Mouse (Mus musculus) midbrain, postnatal 0 days (tissue): ENCODE results near the gene Bmpr2. TPM values are rescaled to one million over a fixed set of nuclear protein-coding genes. Genes with fewer than 3 reads are reported as not detected.

Experiments
- ATAC-seq: fragments of 200-750 bp; cut with Nextera tagmentation; 2 replicates; pipeline ENCODE4 v1.8.0; 2017; ENCODE audit warnings: moderate number of reproducible peaks, mild to moderate bottlenecking, moderate TSS enrichment, moderate library complexity; ENCODE audit not compliant: low FRiP score
- DNase-seq: peaks from one replicate; pipeline ENCODE4 v3.0.0-alpha.2; 2015; ENCODE audit warnings: low spot score
- H3K27ac ChIP-seq: fragments of 300-500 bp; sonication (generic); 2 replicates; pipeline ENCODE4 v1.5.1; 2014; ENCODE audit warnings: low read depth, mild to moderate bottlenecking, low read length, mixed read lengths
- H3K27me3 ChIP-seq: fragments of 300-500 bp; sonication (generic); 2 replicates; pipeline ENCODE4 v1.6.1; 2014; ENCODE audit warnings: low read length, control low read depth, mixed read lengths; ENCODE audit not compliant: insufficient read depth
- H3K36me3 ChIP-seq: fragments of 300-500 bp; sonication (generic); 2 replicates; pipeline ENCODE4 v1.6.1; 2014; ENCODE audit warnings: low read length, control low read depth, mixed read lengths; ENCODE audit not compliant: insufficient read depth
- H3K4me1 ChIP-seq: fragments of 300-500 bp; sonication (generic); 2 replicates; pipeline ENCODE4 v1.6.1; 2014; ENCODE audit warnings: mild to moderate bottlenecking, control low read depth, antibody characterized with exemption, low read length, mixed read lengths; ENCODE audit not compliant: insufficient read depth
- H3K4me2 ChIP-seq: fragments of 300-500 bp; sonication (generic); 2 replicates; pipeline ENCODE4 v1.6.1; 2014; ENCODE audit warnings: low read depth, mild to moderate bottlenecking, low read length, mixed read lengths; ENCODE audit not compliant: poor library complexity, severe bottlenecking
- H3K4me3 ChIP-seq: fragments of 300-500 bp; sonication (generic); 2 replicates; pipeline ENCODE4 v1.5.1; 2014; ENCODE audit warnings: low read depth, mild to moderate bottlenecking, low read length, moderate library complexity
- H3K9ac ChIP-seq: fragments of 300-500 bp; sonication (generic); replicated peaks from 2 replicates; pipeline ENCODE4 v1.6.1; 2014; ENCODE audit warnings: mild to moderate bottlenecking, low read length, moderate library complexity, mixed read lengths; ENCODE audit not compliant: poor library complexity, severe bottlenecking
- H3K9me3 ChIP-seq: fragments of 300-500 bp; sonication (generic); 2 replicates; pipeline ENCODE4 v1.6.1; 2016; ENCODE audit warnings: low read length, control low read depth
- CTCF ChIP-seq: IDR thresholded peaks from 2 replicates; pipeline ENCODE4 v1.5.1; 2016; ENCODE audit warnings: antibody characterized with exemption, mild to moderate bottlenecking
- WGBS: fragments of 180-500 bp; shearing (Covaris S2); extraction: QIAGEN DNeasy Blood & Tissue Kit; methylation state at CpG from one replicate; pipeline ENCODE4 v1.1.7; 2014; 5-methylcytosine and 5-hydroxymethylcytosine counted together
- polyA plus RNA-seq: library from polyadenylated mRNA; unstranded; fragments of >200 nt; fragmentation: Nextera tagmentation; extraction: Ambion mirVana; gene quantifications from 2 replicates; pipeline ENCODE4 v1.2.1, GENCODE M21; 2015
- total RNA-seq: library from RNA; depleted of rRNA; stranded (reverse); fragments of >200 nt; gene quantifications from 2 replicates; pipeline ENCODE4 v1.2.3, GENCODE M21; 2014

The Bmpr2 gene
- total and polyA plus RNA-seq, 2 experiments from 2014 or later, result 8.8 to 65.2 TPM

DNA sequence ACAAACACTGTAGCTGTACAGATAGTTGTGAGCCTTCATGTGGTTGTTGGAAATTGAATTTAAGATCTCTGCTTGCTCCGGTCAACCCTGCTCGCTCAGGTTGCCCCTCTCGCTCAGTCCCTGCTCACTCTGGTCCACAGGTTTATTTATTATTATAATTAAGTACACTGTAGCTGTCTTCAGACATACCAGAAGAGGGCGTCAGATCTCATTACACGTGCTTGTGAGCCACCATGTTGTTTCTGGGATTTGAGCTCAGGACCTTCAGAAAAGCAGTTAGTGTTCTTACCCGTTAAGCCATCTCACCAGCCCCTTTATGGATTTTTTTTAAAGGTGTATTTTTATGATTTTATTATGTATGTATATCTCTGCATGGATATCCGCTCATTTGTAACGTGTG is 129.6 kb downstream of the Bmpr2 start:
- Histone ChIP-seq H3K9me3 (no peaks in the 10 kb centered on the region), H3K4me3 (no peak overlapping the region), H3K4me2 (no peak overlapping the region), H3K27me3 (no peaks in the 10 kb centered on the region), H3K4me1 (no peaks in the 10 kb centered on the region), H3K36me3 (no peaks in the 10 kb centered on the region), H3K9ac (no peak overlapping the region), H3K27ac (no peak overlapping the region)
- ATAC-seq (no peak), DNase-seq (no peak)
- 90% methylated on average over 8 of the region's 8 CpGs for WGBS
- 0 out of 2 replicates have a peak, but pooled peaks have one; percentile 4 for TF ChIP-seq CTCF

DNA sequence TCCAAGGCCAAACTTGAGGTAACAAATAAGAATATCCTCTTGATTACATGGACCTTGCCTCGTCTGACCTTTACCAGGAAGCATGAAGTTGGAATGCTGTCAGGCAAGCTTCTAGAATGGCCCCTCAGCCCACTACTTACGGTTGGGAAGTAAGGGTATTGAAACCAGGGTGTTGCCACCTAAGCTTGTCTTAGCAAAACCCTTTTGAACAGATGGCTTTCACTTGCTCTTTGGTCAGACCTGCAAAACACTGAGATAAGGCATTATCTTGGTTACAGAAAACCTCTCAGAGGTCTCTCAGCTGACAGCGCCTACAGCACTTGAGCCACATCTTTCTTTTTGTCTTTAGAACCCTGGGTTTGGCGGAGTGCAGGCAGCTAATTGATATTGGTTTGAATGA is 130.8 kb downstream of the Bmpr2 start:
- Histone ChIP-seq H3K27me3 (no peaks in the 10 kb centered on the region), H3K9ac (no peak overlapping the region), H3K9me3 (no peaks in the 10 kb centered on the region), H3K36me3 (no peaks in the 10 kb centered on the region), H3K4me3 (no peak overlapping the region), H3K4me1 (no peaks in the 10 kb centered on the region), H3K4me2 (no peak overlapping the region), H3K27ac (no peak overlapping the region)
- no peak for DNase-seq
- no peak for ATAC-seq
- TF ChIP-seq CTCF, result no peak
- WGBS, result 86% methylated on average over 4 of the region's 4 CpGs

DNA sequence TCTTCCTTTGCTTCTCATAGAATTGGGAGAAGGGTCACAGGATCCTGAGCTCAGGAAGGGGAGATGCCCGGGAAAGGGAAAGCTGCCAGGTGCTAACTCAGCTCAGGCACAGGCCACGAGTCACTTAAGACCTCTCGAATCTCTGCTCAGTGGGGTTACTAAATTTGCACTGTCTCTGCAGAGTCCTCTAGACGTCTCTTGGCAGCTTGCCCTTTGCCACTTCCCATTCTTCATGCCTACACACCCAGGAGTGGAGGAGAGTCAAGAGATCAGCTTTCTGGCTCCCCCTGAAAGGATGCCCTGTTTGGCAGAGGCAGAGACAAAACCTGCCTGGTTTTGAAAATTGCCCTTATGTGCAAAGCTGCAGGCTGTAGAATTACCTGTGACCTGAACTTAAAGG is 132.3 kb downstream of the Bmpr2 start:
- H3K27me3 ChIP-seq, result no peaks in the 10 kb centered on the region
- H3K4me3 ChIP-seq, result no peak overlapping the region
- DNase-seq (peak; percentile 18), ATAC-seq (no peak)
- no peaks in the 10 kb centered on the region for H3K36me3 ChIP-seq
- H3K4me2 ChIP-seq, result no peak overlapping the region
- H3K27ac ChIP-seq, result no peak overlapping the region
- no peaks in the 10 kb centered on the region for H3K4me1 ChIP-seq
- no peak overlapping the region for H3K9ac ChIP-seq
- no peak for TF ChIP-seq CTCF
- WGBS, result 53% methylated on average over 4 of the region's 4 CpGs
- no peaks in the 10 kb centered on the region for H3K9me3 ChIP-seq

DNA sequence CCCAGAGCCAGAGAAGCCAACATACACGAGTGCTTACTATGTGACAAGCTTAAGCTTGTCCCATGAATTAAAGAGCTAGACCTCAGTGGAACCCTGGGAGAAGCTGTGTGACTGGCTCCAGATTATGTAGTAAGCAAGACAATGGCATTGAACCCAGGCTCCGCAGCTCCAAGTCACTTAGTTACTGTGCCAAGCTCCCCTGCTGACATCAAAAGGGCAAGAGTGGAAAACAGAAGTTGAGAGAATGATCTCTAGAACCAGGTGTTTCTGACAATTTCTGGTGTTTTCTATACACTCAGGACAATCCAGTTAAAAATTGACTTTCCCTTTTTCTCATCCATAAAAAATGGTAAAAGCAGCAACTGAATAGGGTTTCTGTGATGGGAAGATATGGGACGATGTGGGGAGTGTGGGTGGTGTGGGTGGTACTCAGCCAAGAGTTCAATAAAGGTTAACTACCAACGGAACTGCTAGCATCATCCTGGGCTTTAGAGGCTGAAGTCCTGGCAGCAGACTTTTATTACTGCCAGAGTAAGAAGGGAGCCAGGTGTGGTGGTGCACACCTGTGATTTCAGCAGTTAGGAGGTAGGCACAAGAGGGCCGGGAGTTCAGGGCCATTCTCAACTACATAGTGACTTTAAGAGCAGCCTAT is 134.1 kb downstream of the Bmpr2 start:
- no peaks in the 10 kb centered on the region for H3K27me3 ChIP-seq
- TF ChIP-seq CTCF, result no peak
- no peaks in the 10 kb centered on the region for H3K36me3 ChIP-seq
- H3K27ac ChIP-seq, result no peak overlapping the region
- no peak overlapping the region for H3K4me2 ChIP-seq
- 53% methylated on average over 5 of the region's 5 CpGs for WGBS
- ATAC-seq (no peak), DNase-seq (no peak)
- H3K9ac ChIP-seq, result no peak overlapping the region
- H3K9me3 ChIP-seq, result no peaks in the 10 kb centered on the region
- no peak overlapping the region for H3K4me3 ChIP-seq
- no peaks in the 10 kb centered on the region for H3K4me1 ChIP-seq

DNA sequence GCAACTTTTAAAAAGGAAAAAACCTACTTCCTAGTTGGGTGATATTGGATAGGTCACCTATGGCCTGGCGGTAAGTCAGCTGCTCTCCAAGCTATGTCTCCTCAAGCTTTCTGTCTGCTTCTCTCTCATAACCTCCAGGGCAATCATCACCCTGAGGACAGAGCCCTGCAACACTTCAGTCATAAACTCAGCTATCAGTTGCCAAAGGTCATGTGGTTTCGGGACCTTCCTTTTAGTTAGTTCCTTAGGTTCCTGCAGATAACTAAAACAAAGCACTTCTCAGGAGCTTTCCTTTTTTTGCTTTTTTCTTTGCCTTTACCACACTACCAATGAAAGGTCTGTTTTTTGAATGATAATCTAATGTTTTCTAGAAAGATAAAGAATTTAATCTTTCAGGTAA is 136.5 kb downstream of the Bmpr2 start:
- 84% methylated on average over 2 of the region's 2 CpGs for WGBS
- no peak for DNase-seq
- TF ChIP-seq CTCF, result no peak

DNA sequence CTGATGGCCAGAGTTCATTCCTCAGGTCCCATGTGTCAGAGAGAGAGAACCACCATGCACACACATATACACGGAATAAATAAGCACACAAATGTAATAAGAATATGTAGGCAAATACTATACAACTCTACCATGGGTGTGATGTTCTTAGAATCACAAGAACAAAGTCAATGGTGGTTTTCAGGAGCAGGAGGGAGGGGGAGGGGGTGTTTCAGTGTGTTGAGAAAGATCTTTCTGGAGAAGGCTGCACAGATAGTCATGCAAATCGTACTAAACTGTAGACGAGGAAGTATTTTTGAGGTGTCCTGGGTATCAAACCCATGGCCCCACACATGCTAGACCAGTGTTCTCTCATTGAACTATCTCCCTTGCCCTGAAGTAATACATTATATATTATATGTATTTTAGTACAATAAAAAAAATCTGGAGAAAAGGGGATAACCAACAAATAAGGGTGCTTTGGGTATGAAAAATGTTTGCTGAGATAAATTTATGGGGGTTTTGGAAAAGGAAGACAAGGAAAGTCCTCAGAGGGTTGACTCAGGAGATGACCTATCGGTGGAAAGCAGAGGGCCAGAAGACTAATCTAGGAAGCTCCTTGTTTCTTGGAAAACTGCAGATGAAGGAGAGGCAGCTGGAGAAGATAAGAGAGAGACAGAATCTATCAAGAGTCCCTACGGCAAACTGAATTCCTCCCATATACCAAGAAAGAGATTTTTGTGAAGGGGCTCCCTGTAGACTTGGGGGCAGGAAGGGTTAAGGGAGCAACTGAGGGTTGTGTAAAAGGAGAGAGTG is 138.1 kb downstream of the Bmpr2 start:
- no peak overlapping the region for H3K4me2 ChIP-seq

More for the DNA sequence above, 136.5 kb downstream of the Bmpr2 start:
- no peak for ATAC-seq
- Histone ChIP-seq H3K9me3 (no peaks in the 10 kb centered on the region), H3K36me3 (no peaks in the 10 kb centered on the region), H3K4me1 (no peaks in the 10 kb centered on the region), H3K27ac (no peak overlapping the region), H3K4me2 (no peak overlapping the region), H3K9ac (no peak overlapping the region), H3K4me3 (no peak overlapping the region), H3K27me3 (no peaks in the 10 kb centered on the region)

More for the DNA sequence above, 138.1 kb downstream of the Bmpr2 start:
- Histone ChIP-seq H3K27ac (no peak overlapping the region), H3K36me3 (no peaks in the 10 kb centered on the region), H3K4me3 (no peak overlapping the region), H3K4me1 (no peaks in the 10 kb centered on the region), H3K9me3 (no peaks in the 10 kb centered on the region), H3K27me3 (no peaks in the 10 kb centered on the region), H3K9ac (no peak overlapping the region)
- TF ChIP-seq CTCF, result no peak
- WGBS, result 91% methylated on average over 5 of the region's 5 CpGs
- ATAC-seq (no peak), DNase-seq (no peak)
